Mouse (Mus musculus) adrenal gland, adult 8-10 months (tissue): ENCODE results near the gene Grik4. TPM values are rescaled to one million over a fixed set of nuclear protein-coding genes. Genes with fewer than 3 reads are reported as not detected.

ENCODE experiments used
- DNase-seq: peaks from one replicate; pipeline ENCODE4 v3.0.0; 2022
- microRNA-seq, 2 experiments: library from miRNA; unstranded; fragments of <30 nt; microRNA quantifications; one replicate each; pipeline ENCODE4 v1.2.0; 2022
- total RNA-seq, 4 experiments: library from RNA; stranded (reverse); gene quantifications; 2 replicates each; pipeline ENCODE4 v1.2.4; 2022

Grik4 gene
- total RNA-seq, 4 experiments from 2014 or later = 2.1 to 3.1 (median 2.4) TPM

- DNase-seq = no peak
These were observed 456.2 kb downstream of the Grik4 start for GRCm38 (mm10) chr9:42488071-42488470.

- no peak for DNase-seq
These were observed 457.4 kb downstream of the Grik4 start for GRCm38 (mm10) chr9:42486913-42487312.

- no peak for DNase-seq
These were observed 459.6 kb downstream of the Grik4 start for GRCm38 (mm10) chr9:42484667-42485066.

DNA sequence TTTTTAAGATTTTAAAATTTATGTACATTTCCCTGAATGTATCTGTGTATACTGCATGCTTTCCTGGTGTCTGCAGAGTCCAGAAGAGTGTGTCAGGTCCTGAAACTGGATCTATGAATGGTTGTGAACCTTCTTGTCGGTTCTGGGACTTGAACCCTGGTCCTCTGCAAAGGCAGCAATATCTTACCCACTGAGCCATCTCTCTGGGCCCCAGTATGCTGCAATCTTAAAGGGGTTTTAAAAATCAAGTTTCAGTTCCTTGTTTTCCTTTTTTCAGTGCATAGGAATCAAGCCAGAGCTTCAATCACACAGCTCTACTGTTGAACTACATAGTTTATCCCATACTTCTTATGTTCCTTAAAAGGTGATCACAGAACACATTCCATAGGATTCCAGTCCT, 461.3 kb downstream of the Grik4 start:
- no peak for DNase-seq

DNA sequence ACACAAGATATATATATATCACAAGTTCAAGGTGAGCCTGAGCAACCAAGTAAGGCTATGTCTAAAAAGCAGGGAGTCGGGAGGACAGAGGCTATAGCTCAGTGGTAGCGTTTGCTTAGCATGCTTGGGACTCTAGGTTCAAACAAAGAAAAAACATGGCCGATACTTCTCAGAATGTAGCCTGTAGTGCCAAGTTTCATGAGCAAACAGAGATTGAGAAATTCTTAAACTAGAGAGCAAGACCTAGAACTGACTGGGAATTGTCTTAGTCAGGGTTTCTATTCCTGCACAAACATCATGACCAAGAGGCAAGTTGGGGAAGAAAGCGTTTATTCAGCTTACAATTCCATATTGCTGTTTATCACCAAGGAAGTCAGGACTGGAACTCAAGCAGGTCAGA, 468.1 kb downstream of the Grik4 start:
- no peak for DNase-seq

DNA sequence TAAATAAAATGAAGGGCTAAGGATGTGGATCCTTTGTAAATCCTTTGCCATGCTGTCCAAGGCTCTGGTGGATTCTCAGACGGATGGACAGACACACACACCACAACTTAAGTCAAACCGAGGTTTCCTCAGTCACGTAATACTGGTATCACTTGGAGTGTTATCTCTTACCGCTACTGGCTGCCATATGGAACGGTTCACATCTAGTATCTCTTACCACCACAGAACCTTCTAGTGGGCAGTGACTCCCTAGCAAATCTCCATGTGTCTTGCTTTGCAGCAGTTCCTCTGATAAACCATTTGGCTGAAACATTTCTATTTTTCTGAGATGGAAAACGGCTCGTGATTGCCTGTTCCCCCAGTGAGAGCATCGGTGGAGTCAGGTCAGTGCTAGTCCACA, 470.0 kb downstream of the Grik4 start:
- no peak for DNase-seq

DNA sequence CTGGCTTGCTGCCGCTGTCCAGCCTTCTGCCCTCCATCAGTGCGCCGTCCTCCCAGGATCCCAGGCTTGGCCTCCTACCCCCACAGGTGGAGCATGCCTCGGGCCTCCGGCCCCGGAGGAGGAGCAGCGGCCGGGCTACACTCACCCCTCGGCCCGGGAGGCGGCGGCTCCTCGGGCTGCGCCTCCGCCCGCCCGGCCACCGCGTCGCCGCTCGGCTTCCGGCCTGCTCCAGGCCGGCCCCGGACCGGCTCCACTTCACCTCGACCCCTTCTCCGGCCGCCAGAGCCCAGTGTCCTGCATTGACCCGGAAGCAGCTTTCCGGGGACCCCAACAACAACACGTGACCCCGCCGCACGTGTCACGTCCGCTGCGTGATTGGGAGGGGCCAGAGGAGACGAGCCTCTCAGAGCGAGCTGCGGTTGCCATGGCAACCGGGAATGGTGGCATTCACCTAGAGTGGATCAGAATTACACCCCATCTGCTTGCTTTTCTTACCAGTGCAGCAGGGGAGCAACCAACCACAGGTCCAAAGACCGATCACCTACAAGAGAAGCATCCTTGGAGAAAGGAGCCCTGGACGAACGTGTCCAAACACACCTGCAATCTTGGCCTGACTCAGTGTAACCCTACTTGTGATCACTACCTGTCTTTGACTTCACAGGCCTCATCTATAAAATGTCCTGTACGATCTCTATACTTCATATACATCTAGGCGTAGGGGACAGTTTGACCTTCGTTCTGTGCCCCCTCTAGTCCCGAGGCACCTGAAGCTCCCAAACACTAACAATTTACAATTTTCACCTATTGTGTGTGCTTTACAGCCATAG, 472.2 kb downstream of the Grik4 start:
- DNase-seq = peak; percentile 93

GRCm38 (mm10) chr9:42471214-42471613, 473.1 kb downstream of the Grik4 start:
- peak; percentile 81 for DNase-seq

- DNase-seq = no peak
These were observed 475.0 kb downstream of the Grik4 start for GRCm38 (mm10) chr9:42469323-42469722.

DNA sequence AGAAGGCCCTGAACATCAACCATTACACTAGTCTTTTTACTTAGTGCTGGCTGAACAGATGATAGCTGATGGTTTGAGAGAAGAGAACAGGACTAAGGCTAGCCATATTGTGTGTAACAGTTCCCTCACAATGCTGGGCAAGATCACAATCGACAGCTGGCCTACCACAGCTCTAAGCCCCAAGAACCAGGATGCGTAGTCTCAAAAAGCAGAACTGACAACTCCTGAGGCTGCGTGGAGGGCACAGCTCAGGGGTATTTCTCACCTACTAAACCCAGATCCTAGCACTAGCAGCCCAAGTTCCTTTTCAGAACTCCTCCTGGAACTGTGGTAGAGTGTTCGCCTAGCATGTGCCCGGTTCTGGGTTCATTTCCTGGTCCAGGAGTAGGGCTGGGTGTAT, 475.9 kb downstream of the Grik4 start:
- DNase-seq = no peak

Small RNA genes lying within 50 kb of the gene (microRNA-seq; reads per million reads assigned to microRNA genes)
- 0 reads per million in 2 experiments for gene Gm27509

Other genes starting within 250 kb of the Grik4 start
- 100 to 1,000 TPM; 132 to 178 (median 164) TPM for gene Arhgef12, start 162.7 kb upstream of the Grik4 start, total RNA-seq
- gene Tmem136, start 172.1 kb upstream of the Grik4 start, total RNA-seq = 10 to 100 TPM in 2 of 4 experiments, 1 to 10 TPM in 2; 6.6 to 15.3 (median 11.1) TPM